Mouse (Mus musculus): Measurements from ENCODE around the gene Map4k5. TPM values are rescaled to one million over a fixed set of nuclear protein-coding genes. Genes with fewer than 3 reads are reported as not detected.
A peak's percentile ranks its signal among the peaks of the same experiment; 100 is the strongest.

Gene Map4k5
- polyA plus RNA-seq, 1 experiment from 2014 or later = 20.7 TPM

GRCm38 (mm10) chr12:69911906-69912305, 18.9 kb upstream of the Map4k5 start:
- peaks cover 23% of the 10 kb centered on the region for H3K27me3 ChIP-seq
- no peak overlapping the region for H3K27ac ChIP-seq
- DNase-seq (no peak), ATAC-seq (ENCODE audit: low read depth) (no peak)
- WGBS (ENCODE audit: insufficient replicate concordance) = 75% methylated on average over 7 of the region's 7 CpGs
- no peak overlapping the region for H3K4me2 ChIP-seq
- H3K9ac ChIP-seq = no peak overlapping the region
- H3K9me3 ChIP-seq (replicated peaks) = no peaks in the 10 kb centered on the region
- H3K4me3 ChIP-seq (replicated peaks) = no peak overlapping the region
- peaks cover 15% of the 10 kb centered on the region for H3K4me1 ChIP-seq (replicated peaks)
- no peaks in the 10 kb centered on the region for H3K36me3 ChIP-seq

- H3K27ac ChIP-seq = no peak overlapping the region
- DNase-seq (no peak), ATAC-seq (ENCODE audit: low read depth) (0 out of 2 replicates have a peak, but pooled peaks have one; percentile 7)
- H3K27me3 ChIP-seq = peaks cover 28% of the 10 kb centered on the region
- H3K4me2 ChIP-seq = peak overlapping the region; percentile 61
- H3K4me3 ChIP-seq (replicated peaks) = peak overlapping the region; percentile 39
- no peaks in the 10 kb centered on the region for H3K36me3 ChIP-seq
- 0 out of 2 replicates have a peak overlapping the region, but pooled peaks have one; percentile 47 for H3K9ac ChIP-seq
- no peaks in the 10 kb centered on the region for H3K9me3 ChIP-seq (replicated peaks)
- WGBS (ENCODE audit: insufficient replicate concordance) = 37% methylated on average over 19 of the region's 19 CpGs
- H3K4me1 ChIP-seq (replicated peaks) = peaks cover 12% of the 10 kb centered on the region
Measured at GRCm38 (mm10) chr12:69908511-69908900, 15.5 kb upstream of the Map4k5 start.

GRCm38 (mm10) chr12:69907667-69908510, 14.9 kb upstream of the Map4k5 start:
- peak overlapping the region; percentile 39 for H3K4me3 ChIP-seq (replicated peaks)
- H3K27ac ChIP-seq = no peak overlapping the region
- H3K9me3 ChIP-seq (replicated peaks) = no peaks in the 10 kb centered on the region
- peak overlapping the region; percentile 47 for H3K9ac ChIP-seq
- H3K27me3 ChIP-seq = peaks cover 28% of the 10 kb centered on the region
- WGBS (ENCODE audit: insufficient replicate concordance) = 6% methylated on average over 30 of the region's 30 CpGs
- ATAC-seq (ENCODE audit: low read depth) (peak; percentile 61), DNase-seq (no peak)
- H3K36me3 ChIP-seq = no peaks in the 10 kb centered on the region
- H3K4me1 ChIP-seq (replicated peaks) = peaks cover 12% of the 10 kb centered on the region
- peak overlapping the region; percentile 61 for H3K4me2 ChIP-seq

- ATAC-seq (ENCODE audit: low read depth) = no peak
- Histone ChIP-seq H3K9ac (no peak overlapping the region), H3K4me3 (replicated peaks) (no peak overlapping the region), H3K27ac (no peak overlapping the region), H3K4me1 (replicated peaks) (peaks cover 12% of the 10 kb centered on the region), H3K36me3 (no peaks in the 10 kb centered on the region), H3K9me3 (replicated peaks) (no peaks in the 10 kb centered on the region), H3K4me2 (no peak overlapping the region), H3K27me3 (peaks cover 28% of the 10 kb centered on the region)
- WGBS (ENCODE audit: insufficient replicate concordance) = 52% methylated on average over 2 of the region's 2 CpGs
- DNase-seq = no peak
Measured at GRCm38 (mm10) chr12:69904991-69905390, 12.0 kb upstream of the Map4k5 start.

DNA sequence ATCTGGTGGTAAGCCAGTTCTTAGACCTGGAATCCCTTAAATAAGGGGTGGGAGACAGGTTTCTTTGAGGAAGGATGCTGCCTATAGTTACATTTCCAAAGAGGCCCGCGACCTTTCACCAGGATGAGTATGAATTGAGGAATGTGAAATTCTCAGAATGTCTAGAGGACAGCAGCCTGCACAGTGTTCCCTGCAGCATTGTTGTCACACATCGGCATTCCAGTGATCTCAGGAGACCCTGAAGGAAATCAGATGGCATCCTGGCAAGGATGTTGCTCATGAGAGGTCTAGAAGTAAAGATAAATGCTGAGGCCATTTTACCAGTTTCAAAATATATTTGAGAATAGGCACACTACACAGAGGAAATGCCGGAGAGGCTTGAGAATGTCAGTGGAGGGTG, 5.1 kb upstream of the Map4k5 start:
- H3K9ac ChIP-seq = no peak overlapping the region
- peaks cover 10% of the 10 kb centered on the region for H3K4me1 ChIP-seq (replicated peaks)
- no peak overlapping the region for H3K27ac ChIP-seq
- no peak overlapping the region for H3K4me2 ChIP-seq
- no peaks in the 10 kb centered on the region for H3K27me3 ChIP-seq
- H3K36me3 ChIP-seq = no peaks in the 10 kb centered on the region
- ATAC-seq (ENCODE audit: low read depth) (no peak), DNase-seq (no peak)
- H3K4me3 ChIP-seq (replicated peaks) = no peak overlapping the region
- WGBS (ENCODE audit: insufficient replicate concordance) = 87% methylated on average over 4 of the region's 4 CpGs
- no peaks in the 10 kb centered on the region for H3K9me3 ChIP-seq (replicated peaks)

DNA sequence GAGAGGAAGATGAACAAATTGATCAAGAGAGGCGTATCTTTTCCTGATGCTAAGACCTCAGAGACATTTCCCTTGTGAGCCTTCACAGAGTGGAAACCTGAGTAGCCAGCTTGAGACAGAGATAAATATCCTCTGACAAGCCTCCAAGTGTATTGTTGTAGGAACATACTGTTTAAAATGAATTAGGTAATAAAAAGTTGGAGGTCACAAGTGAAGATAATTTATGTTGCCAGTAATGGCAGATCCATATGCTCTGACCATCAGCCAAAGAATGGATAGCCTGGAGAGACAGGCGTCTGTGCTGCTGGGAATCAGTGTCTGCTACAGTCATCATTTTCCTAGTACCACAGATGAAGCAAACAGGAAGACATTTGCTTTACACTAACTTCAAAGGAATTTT, 2.0 kb upstream of the Map4k5 start:
- no peak overlapping the region for H3K4me3 ChIP-seq (replicated peaks)
- 69% methylated on average over 2 of the region's 2 CpGs for WGBS (ENCODE audit: insufficient replicate concordance)
- peaks cover 26% of the 10 kb centered on the region for H3K4me1 ChIP-seq (replicated peaks)
- no peaks in the 10 kb centered on the region for H3K9me3 ChIP-seq (replicated peaks)
- H3K9ac ChIP-seq = no peak overlapping the region
- H3K36me3 ChIP-seq = peaks cover 6% of the 10 kb centered on the region
- DNase-seq = no peak
- no peak overlapping the region for H3K4me2 ChIP-seq
- H3K27ac ChIP-seq = no peak overlapping the region
- no peaks in the 10 kb centered on the region for H3K27me3 ChIP-seq
- no peak for ATAC-seq (ENCODE audit: low read depth)

- no peaks in the 10 kb centered on the region for H3K27me3 ChIP-seq
- H3K36me3 ChIP-seq = peaks cover 9% of the 10 kb centered on the region
- peaks cover 34% of the 10 kb centered on the region for H3K4me1 ChIP-seq (replicated peaks)
- no peaks in the 10 kb centered on the region for H3K9me3 ChIP-seq (replicated peaks)
- no peak for DNase-seq
- H3K27ac ChIP-seq = no peak overlapping the region
- no peak for ATAC-seq (ENCODE audit: low read depth)
- H3K4me3 ChIP-seq (replicated peaks) = peak overlapping the region; percentile 95; the same call in 1 of the 2 replicates
- no peak overlapping the region for H3K9ac ChIP-seq
- 50% methylated on average over 6 of the region's 6 CpGs for WGBS (ENCODE audit: insufficient replicate concordance)
- H3K4me2 ChIP-seq = peak overlapping the region; percentile 36; the same call in 1 of the 2 replicates
Measured at GRCm38 (mm10) chr12:69893927-69894326, 927 bp upstream of the Map4k5 start.

DNA sequence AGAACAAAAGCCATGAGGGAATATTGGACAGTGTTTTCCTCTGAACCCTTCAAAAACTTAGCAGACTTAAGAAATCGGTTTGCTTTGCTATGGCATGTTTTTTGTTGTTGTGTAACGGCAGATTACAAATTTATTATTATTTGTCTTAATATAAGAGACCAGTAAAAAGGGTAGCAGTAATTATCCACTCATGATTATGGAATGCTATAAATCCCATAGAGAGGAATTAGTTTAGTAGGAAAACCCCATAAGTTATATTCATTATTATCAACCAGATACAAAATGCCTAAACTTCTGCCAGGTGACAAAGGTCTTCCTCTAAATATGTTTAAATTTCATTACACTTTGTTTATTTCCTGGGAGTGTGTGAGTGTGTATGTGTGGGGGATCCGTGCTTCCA, 1.3 kb downstream of the Map4k5 start:
- ATAC-seq (ENCODE audit: low read depth) (no peak), DNase-seq (no peak)
- H3K4me1 ChIP-seq (replicated peaks) = peaks cover 51% of the 10 kb centered on the region
- peak overlapping the region; percentile 95 for H3K4me3 ChIP-seq (replicated peaks)
- WGBS (ENCODE audit: insufficient replicate concordance) = 60% methylated on average over 3 of the region's 3 CpGs
- no peaks in the 10 kb centered on the region for H3K27me3 ChIP-seq
- H3K9me3 ChIP-seq (replicated peaks) = no peaks in the 10 kb centered on the region
- H3K9ac ChIP-seq = peak overlapping the region; percentile 98
- peaks cover 15% of the 10 kb centered on the region for H3K36me3 ChIP-seq
- peak overlapping the region; percentile 92 for H3K4me2 ChIP-seq
- H3K27ac ChIP-seq = peak overlapping the region; percentile 96

DNA sequence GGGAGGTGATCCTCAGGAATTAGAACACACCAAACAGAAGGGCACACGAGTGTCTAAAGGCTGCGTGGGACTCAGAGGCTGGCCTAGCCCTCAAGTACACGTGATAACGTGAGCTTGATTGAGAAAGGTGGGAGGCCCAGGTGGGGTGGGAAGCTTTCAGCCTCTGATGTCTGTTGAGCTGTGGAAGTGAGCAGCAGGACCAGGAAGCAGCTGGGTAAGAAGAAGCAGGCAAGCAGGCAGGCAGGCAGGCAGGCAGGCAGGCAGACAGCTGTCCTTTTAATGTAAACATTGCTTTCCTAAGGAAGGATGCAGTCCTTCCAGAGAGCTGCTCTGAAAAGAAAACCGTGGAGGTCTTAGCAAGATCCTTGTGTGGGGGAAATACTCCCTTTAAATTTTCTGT, 2.5 kb downstream of the Map4k5 start:
- peak overlapping the region; percentile 98 for H3K9ac ChIP-seq

DNA sequence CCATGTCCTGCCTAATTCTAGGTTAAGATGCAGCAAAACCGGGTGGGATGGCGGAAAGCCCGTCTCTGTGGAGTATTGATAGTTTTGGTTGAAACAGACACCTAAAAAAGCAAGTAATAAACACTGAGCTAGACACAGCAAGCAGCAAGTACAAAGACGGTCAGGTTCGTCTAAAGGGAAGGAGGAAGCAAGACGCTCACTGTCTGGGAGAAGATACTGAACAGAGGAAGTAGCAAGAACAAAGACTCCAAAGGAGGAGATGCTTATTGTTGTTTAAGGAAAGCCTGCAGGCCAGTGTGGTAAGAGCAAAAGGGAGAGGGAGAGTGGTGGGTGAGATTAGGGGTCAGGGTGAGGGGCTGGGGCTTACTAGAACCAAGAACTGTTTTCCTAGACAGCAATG, 2.9 kb downstream of the Map4k5 start:
- Histone ChIP-seq H3K9me3 (replicated peaks) (no peaks in the 10 kb centered on the region), H3K4me2 (peak overlapping the region; percentile 92), H3K9ac (peak overlapping the region; percentile 98), H3K27me3 (no peaks in the 10 kb centered on the region), H3K4me3 (replicated peaks) (peak overlapping the region; percentile 95), H3K27ac (peak overlapping the region; percentile 70), H3K36me3 (peaks cover 18% of the 10 kb centered on the region), H3K4me1 (replicated peaks) (peaks cover 59% of the 10 kb centered on the region)
- DNase-seq = no peak
- no peak for ATAC-seq (ENCODE audit: low read depth)
- 43% methylated on average over 6 of the region's 6 CpGs for WGBS (ENCODE audit: insufficient replicate concordance)

More for the DNA sequence above, 2.5 kb downstream of the Map4k5 start:
- DNase-seq (no peak), ATAC-seq (ENCODE audit: low read depth) (no peak)
- H3K4me3 ChIP-seq (replicated peaks) = peak overlapping the region; percentile 95
- H3K4me1 ChIP-seq (replicated peaks) = peaks cover 55% of the 10 kb centered on the region
- H3K9me3 ChIP-seq (replicated peaks) = no peaks in the 10 kb centered on the region
- H3K4me2 ChIP-seq = peak overlapping the region; percentile 92
- H3K27ac ChIP-seq = peak overlapping the region; percentile 70
- 14% methylated on average over 5 of the region's 5 CpGs for WGBS (ENCODE audit: insufficient replicate concordance)
- H3K27me3 ChIP-seq = no peaks in the 10 kb centered on the region
- peaks cover 18% of the 10 kb centered on the region for H3K36me3 ChIP-seq

DNA sequence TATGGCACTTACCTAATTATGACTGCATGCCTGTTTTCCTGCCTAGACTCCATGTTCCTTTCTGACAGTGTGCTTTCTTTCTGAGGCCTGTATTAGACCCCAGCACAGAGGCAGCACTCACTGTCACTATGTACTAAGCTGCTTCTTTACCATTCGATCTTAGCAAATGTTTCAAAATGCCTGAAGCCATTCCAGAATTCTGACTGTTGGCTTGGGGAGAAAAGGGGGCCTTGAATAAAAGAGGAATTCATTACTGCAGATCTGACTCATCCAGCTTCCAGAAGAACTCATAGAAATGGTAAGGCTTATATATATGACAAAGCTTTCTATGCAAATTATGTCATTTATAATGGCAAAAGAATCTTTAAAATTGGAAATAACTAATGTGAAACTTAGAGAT, 4.7 kb downstream of the Map4k5 start:
- Histone ChIP-seq H3K9me3 (replicated peaks) (no peaks in the 10 kb centered on the region), H3K27ac (no peak overlapping the region), H3K4me1 (replicated peaks) (peaks cover 58% of the 10 kb centered on the region), H3K27me3 (no peaks in the 10 kb centered on the region), H3K9ac (no peak overlapping the region; the same call in 1 of the 2 replicates), H3K4me3 (replicated peaks) (no peak overlapping the region), H3K4me2 (no peak overlapping the region), H3K36me3 (peaks cover 25% of the 10 kb centered on the region)
- ATAC-seq (ENCODE audit: low read depth) (no peak), DNase-seq (no peak)
- WGBS (ENCODE audit: insufficient replicate concordance) = 79% methylated on average over 1 of the region's 1 CpGs

DNA sequence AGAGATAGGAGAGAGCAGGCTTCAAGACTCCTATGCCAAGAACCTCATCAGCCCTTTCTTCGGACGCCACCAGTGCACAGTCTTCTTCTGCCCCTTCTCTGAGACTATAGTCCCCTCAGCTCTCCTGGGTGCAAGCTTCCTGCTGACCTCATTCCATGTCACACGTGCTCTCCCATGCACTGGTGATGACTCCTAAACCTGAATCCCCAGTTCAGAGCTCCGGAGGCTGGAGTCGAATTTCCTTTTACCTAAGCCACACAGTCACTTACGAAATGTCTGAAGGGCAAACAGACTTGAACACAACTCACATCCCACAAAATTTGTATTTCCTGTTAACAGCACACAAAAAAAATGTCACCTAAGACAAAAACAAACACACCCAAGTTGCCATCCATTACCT, 5.2 kb downstream of the Map4k5 start:
- H3K4me2 ChIP-seq = no peak overlapping the region
- WGBS (ENCODE audit: insufficient replicate concordance) = 78% methylated on average over 6 of the region's 6 CpGs
- peaks cover 28% of the 10 kb centered on the region for H3K36me3 ChIP-seq
- H3K9me3 ChIP-seq (replicated peaks) = no peaks in the 10 kb centered on the region
- H3K27me3 ChIP-seq = no peaks in the 10 kb centered on the region
- no peak overlapping the region for H3K9ac ChIP-seq
- H3K27ac ChIP-seq = no peak overlapping the region
- no peak overlapping the region for H3K4me3 ChIP-seq (replicated peaks)
- peaks cover 56% of the 10 kb centered on the region for H3K4me1 ChIP-seq (replicated peaks)
- DNase-seq (no peak), ATAC-seq (ENCODE audit: low read depth) (no peak)

Measured in liver, embryonic 13.5 days (tissue).